Mouse (Mus musculus) MEL (cell line): ENCODE measurements around the gene Ccdc120. TPM values are rescaled to one million over a fixed set of nuclear protein-coding genes. Genes with fewer than 3 reads are reported as not detected.

Experiments
- DNase-seq: peaks from one replicate; pipeline ENCODE4 v3.0.0; 2011; ENCODE audit warnings: low read depth, low spot score
- H3K27ac ChIP-seq: 2 replicates; pipeline ENCODE4 v1.5.1; 2012; ENCODE audit warnings: low read depth, mild to moderate bottlenecking, control low read depth, low read length, moderate library complexity; ENCODE audit not compliant: control insufficient read depth
- H3K27me3 ChIP-seq, 2 experiments: fragments of 150-350 bp in 1 of 2; sonication (generic) in 1 of 2; 2 replicates each; pipeline ENCODE4 v1.6.1; 2012; ENCODE audit warnings: low read length in 2 of 2, mild to moderate bottlenecking in 2 of 2, improper control_type of control experiment in 1 of 2, moderate library complexity in 1 of 2; ENCODE audit not compliant: insufficient read depth in 2 of 2, control insufficient read depth in 1 of 2
- H3K36me3 ChIP-seq, 2 experiments: 2 replicates each; pipeline ENCODE4 v1.6.1; 2012 to 2014; ENCODE audit warnings: low read length in 2 of 2, improper control_type of control experiment in 1 of 2, inconsistent platforms in 1 of 2, mild to moderate bottlenecking in 1 of 2; ENCODE audit not compliant: insufficient read depth in 2 of 2, control insufficient read depth in 1 of 2
- H3K4me1 ChIP-seq, 2 experiments: fragments of 150-350 bp in 1 of 2; sonication (generic) in 1 of 2; 2 replicates each; pipeline ENCODE4 v1.6.1; 2012; ENCODE audit warnings: low read length in 2 of 2, improper control_type of control experiment in 1 of 2, mild to moderate bottlenecking in 1 of 2; ENCODE audit not compliant: insufficient read depth in 2 of 2, control insufficient read depth in 1 of 2
- H3K4me3 ChIP-seq, 2 experiments: fragments of 150-350 bp in 1 of 2; sonication (generic) in 1 of 2; 2 replicates each; pipeline ENCODE4 v1.5.1; 2012; ENCODE audit warnings: low read depth in 2 of 2, low read length in 2 of 2, mild to moderate bottlenecking in 2 of 2, moderate library complexity in 2 of 2, control low read depth in 1 of 2, improper control_type of control experiment in 1 of 2; ENCODE audit not compliant: control insufficient read depth in 1 of 2, insufficient read depth in 1 of 2
- H3K79me2 ChIP-seq: 2 replicates; pipeline ENCODE4 v1.6.1; 2012; ENCODE audit warnings: mild to moderate bottlenecking, low read length, moderate library complexity; ENCODE audit not compliant: control insufficient read depth, poor library complexity, insufficient read depth
- H3K9ac ChIP-seq: 2 replicates; pipeline ENCODE4 v1.6.1; 2012; ENCODE audit warnings: low read depth, mild to moderate bottlenecking, control low read depth, low read length, moderate library complexity; ENCODE audit not compliant: control insufficient read depth, poor library complexity, severe bottlenecking
- H3K9me3 ChIP-seq: fragments of 150-350 bp; sonication (generic); replicated peaks from 2 replicates; pipeline ENCODE4 v1.6.1; 2012; ENCODE audit warnings: mild to moderate bottlenecking, low read length, improper control_type of control experiment, moderate library complexity; ENCODE audit not compliant: insufficient read depth
- BHLHE40 ChIP-seq: IDR thresholded peaks from 2 replicates; pipeline ENCODE4 v1.6.1; 2012; ENCODE audit warnings: low read depth, mild to moderate bottlenecking, inconsistent platforms, low read length, improper control_type of control experiment, borderline replicate concordance
- CHD1 ChIP-seq: IDR thresholded peaks from 2 replicates; pipeline ENCODE4 v1.6.1; 2012; ENCODE audit warnings: low read depth, mild to moderate bottlenecking, inconsistent platforms, low read length, improper control_type of control experiment
- CTCF ChIP-seq, 3 experiments: IDR thresholded peaks in 2 of 3; conservative IDR thresholded peaks in 1 of 3; 2 replicates each; pipeline ENCODE4 v1.5.1; 2011 to 2012; ENCODE audit warnings: low read length in 3 of 3, low read depth in 2 of 3, mild to moderate bottlenecking in 2 of 3, improper control_type of control experiment in 1 of 3, inconsistent platforms in 1 of 3, mixed read lengths in 1 of 3, moderate library complexity in 1 of 3; ENCODE audit not compliant: control insufficient read depth in 1 of 3, insufficient read depth in 1 of 3, poor library complexity in 1 of 3, severe bottlenecking in 1 of 3
- ETS1 ChIP-seq: IDR thresholded peaks from 2 replicates; pipeline ENCODE4 v1.6.1; 2012; ENCODE audit warnings: low read depth, mild to moderate bottlenecking, inconsistent platforms, low read length, improper control_type of control experiment, moderate library complexity
- GABPA ChIP-seq: IDR thresholded peaks from 2 replicates; pipeline ENCODE4 v1.6.1; 2012; ENCODE audit warnings: low read depth, mild to moderate bottlenecking, inconsistent platforms, low read length, improper control_type of control experiment, moderate library complexity
- GATA1 ChIP-seq: IDR thresholded peaks from 2 replicates; pipeline ENCODE4 v1.6.1; 2011; ENCODE audit warnings: low read depth, low read length, improper control_type of control experiment
- JUND ChIP-seq: IDR thresholded peaks from 2 replicates; pipeline ENCODE4 v1.6.1; 2011; ENCODE audit warnings: low read depth, mild to moderate bottlenecking, improper control_type of control experiment, low read length
- KAT2A ChIP-seq: conservative IDR thresholded peaks from 2 replicates; pipeline ENCODE4 v1.6.1; 2012; ENCODE audit warnings: low read depth, low read length, improper control_type of control experiment, inconsistent platforms
- MAFK ChIP-seq: IDR thresholded peaks from 2 replicates; pipeline ENCODE4 v1.6.1; 2011; ENCODE audit warnings: low read depth, mild to moderate bottlenecking, low read length, improper control_type of control experiment, borderline replicate concordance
- MXI1 ChIP-seq: IDR thresholded peaks from 2 replicates; pipeline ENCODE4 v1.6.1; 2011; ENCODE audit warnings: mild to moderate bottlenecking, low read depth, low read length, improper control_type of control experiment
- MYC ChIP-seq: IDR thresholded peaks from 2 replicates; pipeline ENCODE4 v1.6.1; 2011; ENCODE audit warnings: low read depth, mild to moderate bottlenecking, low read length, improper control_type of control experiment, moderate library complexity
- NELFE ChIP-seq: IDR thresholded peaks from 2 replicates; pipeline ENCODE4 v1.6.1; 2011; ENCODE audit warnings: low read depth, low read length, improper control_type of control experiment
- NRF1 ChIP-seq: IDR thresholded peaks from 2 replicates; pipeline ENCODE4 v1.6.1; 2014; ENCODE audit warnings: low read depth, mild to moderate bottlenecking, inconsistent platforms, low read length, improper control_type of control experiment, moderate library complexity; ENCODE audit not compliant: poor library complexity, insufficient read depth, severe bottlenecking
- POLR2A ChIP-seq, 2 experiments: IDR thresholded peaks; 2 replicates each; pipeline ENCODE4 v1.6.1; 2011 to 2012; ENCODE audit warnings: low read length in 2 of 2, mild to moderate bottlenecking in 2 of 2, control low read depth in 1 of 2, improper control_type of control experiment in 1 of 2, low read depth in 1 of 2, moderate library complexity in 1 of 2; ENCODE audit not compliant: control insufficient read depth in 1 of 2, insufficient read depth in 1 of 2, poor library complexity in 1 of 2
- POLR2AphosphoS2 ChIP-seq: IDR thresholded peaks from 2 replicates; pipeline ENCODE4 v1.6.1; 2011; ENCODE audit warnings: low read length, improper control_type of control experiment
- RAD21 ChIP-seq: IDR thresholded peaks from 2 replicates; pipeline ENCODE4 v1.6.1; 2011; ENCODE audit warnings: mild to moderate bottlenecking, low read depth, low read length, improper control_type of control experiment
- SMC3 ChIP-seq: IDR thresholded peaks from 2 replicates; pipeline ENCODE4 v1.6.1; 2011; ENCODE audit warnings: low read depth, low read length, improper control_type of control experiment
- TAL1 ChIP-seq: IDR thresholded peaks from 2 replicates; pipeline ENCODE4 v1.6.1; 2012; ENCODE audit warnings: mild to moderate bottlenecking, inconsistent platforms, low read length, moderate library complexity, mixed read lengths
- USF1 ChIP-seq: IDR thresholded peaks from 2 replicates; pipeline ENCODE4 v1.6.1; 2014; ENCODE audit warnings: low read depth, mild to moderate bottlenecking, inconsistent platforms, low read length, improper control_type of control experiment, moderate library complexity
- USF2 ChIP-seq, 2 experiments: IDR thresholded peaks; 2 replicates each; pipeline ENCODE4 v1.6.1; 2011 to 2012; ENCODE audit warnings: improper control_type of control experiment in 2 of 2, low read length in 2 of 2, borderline replicate concordance in 1 of 2, inconsistent platforms in 1 of 2, low read depth in 1 of 2, mild to moderate bottlenecking in 1 of 2; ENCODE audit not compliant: insufficient read depth in 1 of 2
- ZC3H11A ChIP-seq: IDR thresholded peaks from 2 replicates; pipeline ENCODE4 v1.6.1; 2012; ENCODE audit warnings: low read depth, mild to moderate bottlenecking, inconsistent platforms, low read length, improper control_type of control experiment
- polyA plus RNA-seq, 2 experiments: library from polyadenylated mRNA; stranded (reverse) in 1 of 2; unstranded in 1 of 2; fragments of >175 nt in 1 of 2; fragments of >200 nt in 1 of 2; gene quantifications; 2 replicates each; pipeline versions ENCODE4 v1.2.1 to v1.2.4; 2012; ENCODE audit warnings: low replicate concordance in 2 of 2, low read depth in 1 of 2; ENCODE audit not compliant: insufficient read length in 2 of 2, insufficient read depth in 1 of 2, missing spikeins in 1 of 2
- total RNA-seq: library from RNA; depleted of rRNA; stranded (reverse); fragments of 300-350 nt; gene quantifications from 2 replicates; pipeline ENCODE4 v1.2.3, GENCODE M21; 2012

Gene Ccdc120
- total and polyA plus RNA-seq, 3 experiments = 3.9 to 12.2 TPM; not detected in 1

- peak; percentile 77 for TF ChIP-seq MYC
- TF ChIP-seq GATA1 = no peak
- TF ChIP-seq CHD1 = peak; percentile 100
- peak; percentile 58; the same call in 1 of the 2 replicates for TF ChIP-seq BHLHE40
- TF ChIP-seq TAL1 = no peak
- peak; percentile 89 for TF ChIP-seq NRF1
- TF ChIP-seq ETS1 = peak; percentile 61
- TF ChIP-seq KAT2A = peak; percentile 66
- no peak for TF ChIP-seq GABPA
- TF ChIP-seq MAFK = no peak
- TF ChIP-seq MXI1 = peak; percentile 82
- no peak for TF ChIP-seq ZC3H11A
- TF ChIP-seq NELFE = peak; percentile 93
- no peak for TF ChIP-seq USF1
- TF ChIP-seq POLR2AphosphoS2 = peak; percentile 87
Observed at GRCm38 (mm10) chrX:7789542-7790136, 38.9 kb upstream of the Ccdc120 start, which contains the start of gene Gripap1 (continued).

GRCm38 (mm10) chrX:7782603-7783092, 31.9 kb upstream of the Ccdc120 start:
- Histone ChIP-seq H3K4me1 (peaks cover 5 to 16% of the 10 kb centered on the region in 2 experiments), H3K9me3 (no peaks in the 10 kb centered on the region), H3K36me3 (peaks cover 0 to 19% of the 10 kb centered on the region in 2 experiments; a peak in 2 of 4 replicates), H3K27me3 (no peaks in the 10 kb centered on the region), H3K27ac (no peak overlapping the region), H3K9ac (no peak overlapping the region), H3K79me2 (no peaks in the 10 kb centered on the region; the same call in 1 of the 2 replicates), H3K4me3 (no peak overlapping the region)
- no peak for DNase-seq
- TF ChIP-seq ZC3H11A (peak; percentile 50), JUND (no peak), SMC3 (peak; percentile 64), USF2 (IDR thresholded peaks at IDR 0.05; ENCODE audit: borderline replicate concordance in 1 of 2, insufficient read depth in 1 of 2, low read depth in 1 of 2, low read length in 2 of 2) (no peak), RAD21 (peak; percentile 54), POLR2A (IDR thresholded peaks at IDR 0.05; ENCODE audit: control insufficient read depth in 1 of 2, insufficient read depth in 1 of 2, low read depth in 1 of 2, low read length in 2 of 2, poor library complexity in 1 of 2) (no peak), CTCF (IDR thresholded peaks at IDR 0.05 in 2 of 3, conservative IDR thresholded peaks at IDR 0.05 in 1 of 3; ENCODE audit: control insufficient read depth in 1 of 3, insufficient read depth in 1 of 3, low read depth in 2 of 3, low read length in 3 of 3, poor library complexity in 1 of 3, severe bottlenecking in 1 of 3) (peak in 1 of 3 experiments; percentile 51; a peak in 2 of 6 replicates), GABPA (no peak)
